Mouse (Mus musculus): ENCODE measurements around the gene Arrdc3. TPM values are rescaled to one million over a fixed set of nuclear protein-coding genes. Genes with fewer than 3 reads are reported as not detected.

Arrdc3 gene
- polyA plus RNA-seq, 2 experiments: 49.4 to 66.5 TPM

DNA sequence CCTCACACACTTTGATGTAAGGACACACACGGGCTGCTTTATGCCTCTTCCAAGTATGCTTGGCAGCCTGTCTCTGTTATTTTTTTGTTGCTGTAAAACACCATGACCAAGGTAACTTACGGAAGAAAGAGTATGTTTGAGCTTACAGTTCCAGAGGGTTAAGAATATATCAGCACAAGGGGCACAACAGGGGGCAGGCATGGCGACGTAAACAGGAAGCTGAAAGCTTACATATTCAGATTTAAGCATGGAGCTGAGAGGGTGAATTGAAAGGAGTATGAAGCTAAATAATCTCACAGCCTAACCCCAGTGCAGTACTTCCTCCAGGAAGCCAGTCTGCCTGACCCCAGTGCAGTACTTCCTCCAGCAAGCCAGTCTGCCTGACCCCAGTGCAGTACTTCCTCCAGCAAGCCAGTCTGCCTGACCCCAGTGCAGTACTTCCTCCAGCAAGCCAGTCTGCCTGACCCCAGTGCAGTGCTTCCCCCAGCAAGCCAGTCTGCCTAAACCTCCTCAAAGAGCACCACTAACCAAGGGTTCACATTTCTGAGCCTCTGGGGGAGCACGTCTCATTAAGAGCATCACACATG, 49.7 kb downstream of the Arrdc3 start:
- 39% methylated on average over 5 of the region's 5 CpGs for WGBS
- DNase-seq (ENCODE audit: low spot score) (no peak), ATAC-seq (ENCODE audit: low FRiP score, low read depth) (no peak)
- Histone ChIP-seq H3K27ac (replicated peaks; ENCODE audit: low read depth, low read length) (no peak overlapping the region), H3K4me3 (replicated peaks; ENCODE audit: low read length) (no peak overlapping the region), H3K9me3 (ENCODE audit: control insufficient read depth, low read length) (no peaks in the 10 kb centered on the region), H3K9ac (ENCODE audit: low read depth, low read length, severe bottlenecking) (no peak overlapping the region), H3K27me3 (ENCODE audit: control insufficient read depth, insufficient read depth, low read length) (no peaks in the 10 kb centered on the region), H3K36me3 (ENCODE audit: control insufficient read depth, insufficient read depth, low read length) (no peaks in the 10 kb centered on the region), H3K4me2 (replicated peaks; ENCODE audit: low read depth, low read length, severe bottlenecking) (no peak overlapping the region), H3K4me1 (ENCODE audit: control insufficient read depth, insufficient read depth, low read length) (no peaks in the 10 kb centered on the region)
- TF ChIP-seq POLR2A (IDR thresholded peaks at IDR 0.05; ENCODE audit: borderline replicate concordance, extremely low read depth, insufficient read depth, insufficient read length): no peak

DNA sequence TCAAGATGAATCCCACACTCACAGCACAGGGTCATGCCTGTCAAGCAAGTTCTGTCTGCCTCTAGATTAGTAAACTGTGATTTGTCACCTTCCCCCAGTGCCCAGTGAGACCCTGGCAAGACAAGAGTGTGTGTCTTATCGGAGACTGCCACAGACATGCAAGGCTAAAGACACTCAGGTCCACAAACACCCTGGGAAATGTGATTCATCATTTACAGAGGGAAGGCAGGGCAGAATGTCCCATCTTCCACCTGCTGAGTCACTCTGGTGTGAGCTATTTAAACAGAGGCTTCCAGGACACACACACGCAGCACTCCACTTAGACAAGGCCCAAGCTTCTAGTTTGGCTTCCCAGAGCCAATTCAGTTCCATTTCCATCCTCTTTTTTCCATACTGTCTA, 53.2 kb downstream of the Arrdc3 start:
- TF ChIP-seq POLR2A (IDR thresholded peaks at IDR 0.05; ENCODE audit: borderline replicate concordance, extremely low read depth, insufficient read depth, insufficient read length): no peak
- no peaks in the 10 kb centered on the region for H3K36me3 ChIP-seq (ENCODE audit: control insufficient read depth, insufficient read depth, low read length)
- peaks cover 6% of the 10 kb centered on the region; the same call in 1 of the 2 replicates for H3K4me1 ChIP-seq (ENCODE audit: control insufficient read depth, insufficient read depth, low read length)
- DNase-seq (ENCODE audit: low spot score) (no peak), ATAC-seq (ENCODE audit: low FRiP score, low read depth) (no peak)
- no peak overlapping the region for H3K9ac ChIP-seq (ENCODE audit: low read depth, low read length, severe bottlenecking)
- H3K27ac ChIP-seq (replicated peaks; ENCODE audit: low read depth, low read length): no peak overlapping the region
- no peaks in the 10 kb centered on the region for H3K9me3 ChIP-seq (ENCODE audit: control insufficient read depth, low read length)
- no peak overlapping the region for H3K4me2 ChIP-seq (replicated peaks; ENCODE audit: low read depth, low read length, severe bottlenecking)
- no peak overlapping the region for H3K4me3 ChIP-seq (replicated peaks; ENCODE audit: low read length)
- no peaks in the 10 kb centered on the region for H3K27me3 ChIP-seq (ENCODE audit: control insufficient read depth, insufficient read depth, low read length)
- WGBS: 85% methylated on average over 2 of the region's 2 CpGs

DNA sequence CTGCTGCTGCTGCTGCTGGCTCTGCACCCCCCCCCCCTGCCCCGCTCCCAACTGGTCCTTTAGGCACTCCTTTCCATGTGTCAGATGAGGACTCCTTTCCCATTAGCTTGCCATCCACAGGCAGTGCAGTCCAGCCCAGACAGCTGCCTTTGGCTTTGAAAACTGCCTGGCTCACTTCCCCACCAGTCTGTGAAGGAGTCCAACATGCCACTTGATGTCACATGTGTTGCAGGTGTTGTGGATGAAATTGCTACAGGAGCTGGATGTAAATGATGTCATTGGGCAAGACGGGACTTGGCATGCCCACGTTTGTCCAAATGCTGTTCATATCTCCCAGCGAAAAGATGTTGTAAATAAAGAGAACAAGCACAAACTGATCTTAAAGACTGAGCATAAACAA, 56.0 kb downstream of the Arrdc3 start:
- H3K27ac ChIP-seq (replicated peaks; ENCODE audit: low read depth, low read length): no peak overlapping the region
- ATAC-seq (ENCODE audit: low FRiP score, low read depth) (no peak), DNase-seq (ENCODE audit: low spot score) (no peak)
- H3K4me1 ChIP-seq (ENCODE audit: control insufficient read depth, insufficient read depth, low read length): peaks cover 6% of the 10 kb centered on the region; the same call in 1 of the 2 replicates
- no peaks in the 10 kb centered on the region for H3K36me3 ChIP-seq (ENCODE audit: control insufficient read depth, insufficient read depth, low read length)
- no peaks in the 10 kb centered on the region for H3K9me3 ChIP-seq (ENCODE audit: control insufficient read depth, low read length)
- H3K4me2 ChIP-seq (replicated peaks; ENCODE audit: low read depth, low read length, severe bottlenecking): no peak overlapping the region
- H3K9ac ChIP-seq (ENCODE audit: low read depth, low read length, severe bottlenecking): no peak overlapping the region
- no peak overlapping the region for H3K4me3 ChIP-seq (replicated peaks; ENCODE audit: low read length)
- TF ChIP-seq POLR2A (IDR thresholded peaks at IDR 0.05; ENCODE audit: borderline replicate concordance, extremely low read depth, insufficient read depth, insufficient read length): no peak
- WGBS: 69% methylated on average over 4 of the region's 4 CpGs
- H3K27me3 ChIP-seq (ENCODE audit: control insufficient read depth, insufficient read depth, low read length): no peaks in the 10 kb centered on the region

DNA sequence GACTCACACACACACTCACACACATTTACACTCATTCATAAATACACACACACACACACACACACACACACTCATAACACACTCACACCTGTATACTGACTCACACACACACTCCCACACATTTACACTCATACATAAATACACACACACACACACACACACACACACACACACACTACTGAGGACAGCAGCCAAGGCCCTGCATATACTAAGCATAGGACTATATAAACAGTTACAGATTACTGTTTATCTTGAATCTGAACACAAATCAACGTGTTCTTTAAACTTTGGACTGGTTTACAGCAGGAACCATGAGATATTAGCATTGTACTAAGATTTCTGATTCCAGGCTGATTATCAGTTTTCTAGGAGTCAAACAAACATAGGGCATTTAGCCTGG, 56.7 kb downstream of the Arrdc3 start:
- no peak overlapping the region for H3K27ac ChIP-seq (replicated peaks; ENCODE audit: low read depth, low read length)
- WGBS: 74% methylated on average over 1 of the region's 1 CpGs
- H3K36me3 ChIP-seq (ENCODE audit: control insufficient read depth, insufficient read depth, low read length): no peaks in the 10 kb centered on the region
- no peak for TF ChIP-seq POLR2A (IDR thresholded peaks at IDR 0.05; ENCODE audit: borderline replicate concordance, extremely low read depth, insufficient read depth, insufficient read length)
- H3K27me3 ChIP-seq (ENCODE audit: control insufficient read depth, insufficient read depth, low read length): no peaks in the 10 kb centered on the region
- DNase-seq (ENCODE audit: low spot score): no peak
- no peak overlapping the region for H3K4me3 ChIP-seq (replicated peaks; ENCODE audit: low read length)
- no peak overlapping the region for H3K4me2 ChIP-seq (replicated peaks; ENCODE audit: low read depth, low read length, severe bottlenecking)
- no peaks in the 10 kb centered on the region for H3K9me3 ChIP-seq (ENCODE audit: control insufficient read depth, low read length)
- ATAC-seq (ENCODE audit: low FRiP score, low read depth): no peak
- peaks cover 6% of the 10 kb centered on the region; the same call in 1 of the 2 replicates for H3K4me1 ChIP-seq (ENCODE audit: control insufficient read depth, insufficient read depth, low read length)
- H3K9ac ChIP-seq (ENCODE audit: low read depth, low read length, severe bottlenecking): no peak overlapping the region

DNA sequence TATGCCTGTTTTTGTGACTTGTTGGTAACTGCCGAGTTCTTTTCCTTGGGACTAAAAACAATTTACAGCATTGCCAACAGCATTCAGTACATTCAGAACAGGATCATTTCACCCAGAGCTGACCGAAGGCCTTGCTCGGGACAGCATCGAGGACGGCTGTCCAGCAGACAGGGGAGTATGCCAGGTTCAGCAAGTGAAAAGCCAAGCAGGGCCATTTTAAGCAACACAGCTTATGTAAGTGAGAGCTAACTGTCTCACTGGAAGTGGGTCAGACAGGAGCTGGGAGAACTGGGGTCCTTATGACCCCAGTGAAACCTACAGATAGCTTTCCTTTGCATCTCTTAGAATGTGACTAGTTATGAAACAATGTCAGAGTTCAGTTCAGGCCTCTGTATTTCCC, 57.2 kb downstream of the Arrdc3 start:
- Histone ChIP-seq H3K4me3 (replicated peaks; ENCODE audit: low read length) (no peak overlapping the region), H3K4me1 (ENCODE audit: control insufficient read depth, insufficient read depth, low read length) (peaks cover 6% of the 10 kb centered on the region; the same call in 1 of the 2 replicates), H3K9ac (ENCODE audit: low read depth, low read length, severe bottlenecking) (no peak overlapping the region), H3K9me3 (ENCODE audit: control insufficient read depth, low read length) (no peaks in the 10 kb centered on the region), H3K27me3 (ENCODE audit: control insufficient read depth, insufficient read depth, low read length) (no peaks in the 10 kb centered on the region), H3K27ac (replicated peaks; ENCODE audit: low read depth, low read length) (no peak overlapping the region), H3K4me2 (replicated peaks; ENCODE audit: low read depth, low read length, severe bottlenecking) (no peak overlapping the region), H3K36me3 (ENCODE audit: control insufficient read depth, insufficient read depth, low read length) (no peaks in the 10 kb centered on the region)
- ATAC-seq (ENCODE audit: low FRiP score, low read depth) (no peak), DNase-seq (ENCODE audit: low spot score) (no peak)
- WGBS: 87% methylated on average over 5 of the region's 5 CpGs
- TF ChIP-seq POLR2A (IDR thresholded peaks at IDR 0.05; ENCODE audit: borderline replicate concordance, extremely low read depth, insufficient read depth, insufficient read length): no peak
